Mouse (Mus musculus) myocyte (in vitro differentiated cells): ENCODE measurements around the gene Mfsd4b5.

ENCODE experiments used
- CEBPB ChIP-seq: IDR thresholded peaks from 2 replicates; pipeline ENCODE4 v1.6.1; 2011; ENCODE audit warnings: mild to moderate bottlenecking, moderate library complexity; ENCODE audit not compliant: poor library complexity, insufficient read depth, severe bottlenecking
- MAX ChIP-seq: IDR thresholded peaks from one replicate; pipeline ENCODE4 v1.6.1; 2011; ENCODE audit warnings: low read depth, mild to moderate bottlenecking, control low read depth
- MYOD1 ChIP-seq, 3 experiments: IDR thresholded peaks; one replicate each; pipeline ENCODE4 v1.6.1; 2011; ENCODE audit warnings: control low read depth in 2 of 3, low read depth in 2 of 3, mild to moderate bottlenecking in 2 of 3, moderate library complexity in 1 of 3; ENCODE audit not compliant: insufficient read length in 2 of 3, control insufficient read depth in 1 of 3
- MYOG ChIP-seq, 3 experiments: IDR thresholded peaks; one replicate each; pipeline ENCODE4 v1.6.1; 2011; ENCODE audit warnings: control low read depth in 2 of 3, low read depth in 2 of 3, mild to moderate bottlenecking in 2 of 3; ENCODE audit not compliant: insufficient read length in 2 of 3, control insufficient read depth in 1 of 3, insufficient read depth in 1 of 3
- POLR2A ChIP-seq: IDR thresholded peaks from one replicate; pipeline ENCODE4 v1.6.1; 2011; ENCODE audit warnings: low read depth, mild to moderate bottlenecking, control low read depth, moderate library complexity; ENCODE audit not compliant: insufficient read length
- POLR2AphosphoS2 ChIP-seq: IDR thresholded peaks from one replicate; pipeline ENCODE4 v1.6.1; 2011; ENCODE audit warnings: low read depth, control low read depth; ENCODE audit not compliant: insufficient read length
- TCF12 ChIP-seq: IDR thresholded peaks from one replicate; pipeline ENCODE4 v1.6.1; 2011; ENCODE audit warnings: mild to moderate bottlenecking, control low read depth; ENCODE audit not compliant: poor library complexity, insufficient read depth, severe bottlenecking
- TCF3 ChIP-seq: IDR thresholded peaks from one replicate; pipeline ENCODE4 v1.6.1; 2011; ENCODE audit warnings: low read depth, control low read depth; ENCODE audit not compliant: insufficient read length
- USF1 ChIP-seq: IDR thresholded peaks from one replicate; pipeline ENCODE4 v1.6.1; 2011; ENCODE audit warnings: low read depth, mild to moderate bottlenecking, control low read depth, moderate library complexity

DNA sequence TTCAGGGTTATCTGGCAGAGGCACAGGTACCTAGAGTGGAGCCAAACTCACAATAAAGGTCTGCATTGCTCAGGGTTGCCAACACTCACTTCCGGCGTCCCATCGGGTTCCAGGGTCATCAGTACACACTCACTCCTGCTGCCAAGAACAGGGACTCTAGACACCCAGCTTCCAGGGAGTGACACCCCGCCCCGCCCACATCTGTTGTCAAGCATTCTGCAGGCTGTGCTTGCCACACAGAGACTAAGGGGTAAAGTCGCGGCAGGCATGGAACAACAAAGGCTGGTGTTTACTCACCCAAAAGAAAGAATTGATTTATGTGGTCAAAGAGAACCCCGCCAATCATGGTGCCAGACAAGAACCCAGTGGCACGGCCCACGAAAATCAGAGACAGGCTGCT lies 20.5 kb upstream of the Mfsd4b5 start:
- no peak for TF ChIP-seq POLR2A
- no peak for TF ChIP-seq TCF3
- no peak for TF ChIP-seq POLR2AphosphoS2
- no peak for TF ChIP-seq USF1
- no peak for TF ChIP-seq MYOG (IDR thresholded peaks at IDR 0.05; ENCODE audit: control insufficient read depth in 1 of 3, insufficient read depth in 1 of 3, insufficient read length in 2 of 3, low read depth in 2 of 3)
- TF ChIP-seq MAX, result no peak
- TF ChIP-seq TCF12, result no peak
- TF ChIP-seq CEBPB, result no peak
- TF ChIP-seq MYOD1 (IDR thresholded peaks at IDR 0.05; ENCODE audit: control insufficient read depth in 1 of 3, insufficient read length in 2 of 3, low read depth in 2 of 3), result no peak
